Mouse (Mus musculus) kidney, adult 11 months (tissue): Measurements from ENCODE around the gene Zfp36l2.

Source experiments
- DNase-seq: peaks from one replicate; pipeline ENCODE4 v3.0.0; 2022

Zfp36l2 gene

GRCm38 (mm10) chr17:84175196-84175595 is 12.6 kb downstream of the Zfp36l2 start:
- DNase-seq, result no peak

GRCm38 (mm10) chr17:84167377-84167776 is 20.4 kb downstream of the Zfp36l2 start:
- no peak for DNase-seq

- no peak for DNase-seq
Observed at GRCm38 (mm10) chr17:84166135-84166860, 21.4 kb downstream of the Zfp36l2 start.

- no peak for DNase-seq
Observed at GRCm38 (mm10) chr17:84165735-84166134, 22.0 kb downstream of the Zfp36l2 start.

- no peak for DNase-seq
Observed at GRCm38 (mm10) chr17:84164146-84164545, 23.6 kb downstream of the Zfp36l2 start.

- no peak for DNase-seq
Observed at GRCm38 (mm10) chr17:84163066-84163785, 24.5 kb downstream of the Zfp36l2 start.

- DNase-seq, result no peak
Observed at GRCm38 (mm10) chr17:84162211-84162760, 25.5 kb downstream of the Zfp36l2 start.

GRCm38 (mm10) chr17:84161231-84161854 is 26.4 kb downstream of the Zfp36l2 start:
- no peak for DNase-seq

- no peak for DNase-seq
Observed at GRCm38 (mm10) chr17:84158891-84159290, 28.9 kb downstream of the Zfp36l2 start.

GRCm38 (mm10) chr17:84158461-84158795 is 29.3 kb downstream of the Zfp36l2 start:
- DNase-seq, result no peak

- DNase-seq, result peak; percentile 68
Observed at GRCm38 (mm10) chr17:84157743-84158460, 29.8 kb downstream of the Zfp36l2 start.

- DNase-seq, result peak; percentile 96
Observed at GRCm38 (mm10) chr17:84156748-84157742, 30.7 kb downstream of the Zfp36l2 start.

- peak; percentile 73 for DNase-seq
Observed at GRCm38 (mm10) chr17:84156227-84156573, 31.5 kb downstream of the Zfp36l2 start.

GRCm38 (mm10) chr17:84155516-84156226 is 32.1 kb downstream of the Zfp36l2 start:
- DNase-seq, result no peak

GRCm38 (mm10) chr17:84155029-84155338 is 32.8 kb downstream of the Zfp36l2 start:
- DNase-seq, result no peak

- no peak for DNase-seq
Observed at GRCm38 (mm10) chr17:84154302-84155028, 33.3 kb downstream of the Zfp36l2 start.

- DNase-seq, result no peak
Observed at GRCm38 (mm10) chr17:84152976-84153786, 34.6 kb downstream of the Zfp36l2 start.

- no peak for DNase-seq
Observed at GRCm38 (mm10) chr17:84152206-84152975, 35.4 kb downstream of the Zfp36l2 start.

GRCm38 (mm10) chr17:84151306-84151705 is 36.4 kb downstream of the Zfp36l2 start:
- no peak for DNase-seq
